Mouse (Mus musculus): ENCODE measurements around the gene Eml4. TPM values are rescaled to one million over a fixed set of nuclear protein-coding genes. Genes with fewer than 3 reads are reported as not detected.

The Eml4 gene
- polyA plus RNA-seq, 1 experiment from 2014 or later = 70.8 TPM

GRCm38 (mm10) chr17:83387161-83387560 is 36.4 kb downstream of the Eml4 start:
- no peaks in the 10 kb centered on the region for H3K9me3 ChIP-seq
- 83% methylated on average over 3 of the region's 3 CpGs for WGBS
- H3K27me3 ChIP-seq = no peaks in the 10 kb centered on the region
- H3K4me2 ChIP-seq = no peak overlapping the region
- ATAC-seq (ENCODE audit: insufficient number of reproducible peaks, insufficient read depth, low FRiP score, low TSS enrichment, low read depth) = no peak
- no peak overlapping the region for H3K9ac ChIP-seq (replicated peaks)
- no peaks in the 10 kb centered on the region for H3K4me1 ChIP-seq (replicated peaks)
- no peaks in the 10 kb centered on the region for H3K36me3 ChIP-seq
- no peak overlapping the region for H3K4me3 ChIP-seq (replicated peaks)
- no peak overlapping the region for H3K27ac ChIP-seq

DNA sequence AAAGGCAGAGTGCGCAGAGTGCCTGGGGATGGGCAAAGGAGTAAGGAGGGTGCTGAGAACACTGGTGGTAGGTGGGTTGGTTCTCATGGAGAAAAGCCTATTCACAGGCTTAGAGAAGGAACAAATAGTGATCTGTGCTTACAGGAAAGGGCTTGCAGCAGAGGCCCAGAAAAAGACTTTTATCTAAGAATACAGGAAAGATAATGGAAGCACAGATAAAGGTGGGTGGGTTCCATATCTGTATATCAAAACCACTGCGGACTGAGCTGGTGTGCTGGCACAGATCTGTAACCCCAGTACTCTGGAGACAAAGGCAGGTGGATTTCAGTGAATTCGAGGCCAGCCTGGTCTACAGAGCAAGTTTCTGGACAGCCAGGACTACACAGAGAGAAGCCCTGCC is 43.3 kb downstream of the Eml4 start:
- Histone ChIP-seq H3K4me3 (replicated peaks) (no peak overlapping the region), H3K27ac (no peak overlapping the region), H3K36me3 (no peaks in the 10 kb centered on the region), H3K9me3 (no peaks in the 10 kb centered on the region), H3K4me2 (no peak overlapping the region), H3K9ac (replicated peaks) (no peak overlapping the region), H3K27me3 (no peaks in the 10 kb centered on the region), H3K4me1 (replicated peaks) (0 out of 2 replicates have a peak, but pooled peaks cover 5% of the 10 kb centered on the region)
- no peak for ATAC-seq (ENCODE audit: insufficient number of reproducible peaks, insufficient read depth, low FRiP score, low TSS enrichment, low read depth)
- 96% methylated on average over 3 of the region's 3 CpGs for WGBS

DNA sequence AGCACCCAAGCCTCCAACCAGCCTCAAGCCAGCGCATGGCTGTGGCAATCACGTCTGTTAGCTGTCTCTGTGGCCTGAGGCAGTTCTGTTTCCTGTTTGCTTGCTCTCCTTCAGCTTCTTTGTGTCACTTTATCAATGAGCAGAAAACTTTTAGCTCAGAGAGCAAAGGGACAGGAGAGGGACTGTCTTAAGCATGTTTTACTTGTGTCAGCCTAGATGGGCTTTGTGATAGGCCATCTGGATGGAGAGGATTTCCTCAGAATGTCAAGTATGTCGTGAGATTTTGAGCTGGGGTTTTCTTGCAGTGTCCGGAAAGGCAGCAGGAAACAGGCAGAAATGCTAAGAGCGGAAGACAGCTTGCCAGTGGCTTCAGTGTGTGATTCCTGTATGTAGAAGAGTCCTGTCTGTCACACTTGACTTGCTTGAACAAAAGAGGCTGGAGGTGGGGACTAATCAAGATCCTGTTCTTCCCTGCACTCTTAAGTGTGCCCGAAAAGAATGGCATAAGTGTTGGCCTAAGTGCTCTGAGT is 46.9 kb downstream of the Eml4 start:
- no peak overlapping the region for H3K4me3 ChIP-seq (replicated peaks)
- 68% methylated on average over 6 of the region's 6 CpGs for WGBS

DNA sequence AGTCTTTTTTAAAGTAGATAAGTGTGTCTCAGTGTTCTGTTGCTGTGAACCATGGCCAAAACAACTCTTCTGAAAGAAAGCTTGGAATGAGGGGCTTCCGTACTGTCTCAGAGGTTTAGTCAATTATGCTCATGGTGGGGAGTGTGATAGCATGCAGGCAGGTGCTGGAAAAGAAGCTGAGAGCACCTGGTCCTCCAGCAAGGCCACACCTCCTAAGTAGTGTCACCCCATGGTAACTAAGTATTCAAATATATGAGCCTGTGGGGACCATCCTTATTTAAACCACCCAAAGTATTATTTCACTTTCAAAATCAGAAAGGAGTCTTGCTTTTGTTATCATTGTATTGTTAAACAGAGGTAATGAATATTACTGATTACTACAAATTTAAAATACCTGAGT is 48.0 kb downstream of the Eml4 start:
- no peaks in the 10 kb centered on the region for H3K9me3 ChIP-seq

More for the DNA sequence above, 46.9 kb downstream of the Eml4 start:
- Histone ChIP-seq H3K36me3 (no peaks in the 10 kb centered on the region), H3K9ac (replicated peaks) (no peak overlapping the region), H3K4me1 (replicated peaks) (peaks cover 16% of the 10 kb centered on the region), H3K9me3 (no peaks in the 10 kb centered on the region), H3K4me2 (no peak overlapping the region), H3K27ac (0 out of 2 replicates have a peak overlapping the region, but pooled peaks have one; percentile 4), H3K27me3 (no peaks in the 10 kb centered on the region)
- no peak for ATAC-seq (ENCODE audit: insufficient number of reproducible peaks, insufficient read depth, low FRiP score, low TSS enrichment, low read depth)

DNA sequence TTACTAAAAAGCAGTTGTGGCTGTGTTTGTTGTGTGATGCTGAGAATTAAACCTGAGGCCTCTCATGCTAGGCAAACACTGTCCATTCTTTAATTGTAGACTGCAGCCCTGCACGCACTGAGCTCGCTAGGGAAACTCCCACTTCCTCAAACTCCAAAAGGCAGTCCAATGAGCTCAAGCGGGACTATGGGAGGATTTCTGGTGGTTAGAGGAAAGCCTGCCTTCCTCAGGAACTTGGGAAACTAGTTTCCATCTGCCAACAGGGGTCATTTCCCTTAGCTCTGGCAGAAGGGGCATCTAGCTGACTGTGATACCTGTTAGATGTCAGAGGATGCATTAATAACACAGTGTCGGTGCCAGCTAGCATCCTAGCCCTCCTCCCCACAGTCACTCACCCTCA is 79.9 kb downstream of the Eml4 start:
- H3K9me3 ChIP-seq = no peaks in the 10 kb centered on the region
- no peak overlapping the region for H3K9ac ChIP-seq (replicated peaks)
- no peaks in the 10 kb centered on the region for H3K27me3 ChIP-seq
- H3K4me1 ChIP-seq (replicated peaks) = no peaks in the 10 kb centered on the region
- H3K36me3 ChIP-seq = peaks cover 41% of the 10 kb centered on the region
- H3K27ac ChIP-seq = no peak overlapping the region
- ATAC-seq (ENCODE audit: insufficient number of reproducible peaks, insufficient read depth, low FRiP score, low TSS enrichment, low read depth) = no peak
- no peak overlapping the region for H3K4me3 ChIP-seq (replicated peaks)
- no peak overlapping the region for H3K4me2 ChIP-seq
- WGBS = 86% methylated on average over 4 of the region's 4 CpGs

More for the DNA sequence above, 48.0 kb downstream of the Eml4 start:
- H3K36me3 ChIP-seq = peaks cover 10% of the 10 kb centered on the region
- no peak overlapping the region for H3K4me3 ChIP-seq (replicated peaks)
- no peak for ATAC-seq (ENCODE audit: insufficient number of reproducible peaks, insufficient read depth, low FRiP score, low TSS enrichment, low read depth)
- WGBS = 90% methylated on average over 1 of the region's 1 CpGs
- no peak overlapping the region for H3K27ac ChIP-seq
- no peak overlapping the region for H3K4me2 ChIP-seq
- no peak overlapping the region for H3K9ac ChIP-seq (replicated peaks)
- H3K27me3 ChIP-seq = no peaks in the 10 kb centered on the region
- H3K4me1 ChIP-seq (replicated peaks) = peaks cover 16% of the 10 kb centered on the region

DNA sequence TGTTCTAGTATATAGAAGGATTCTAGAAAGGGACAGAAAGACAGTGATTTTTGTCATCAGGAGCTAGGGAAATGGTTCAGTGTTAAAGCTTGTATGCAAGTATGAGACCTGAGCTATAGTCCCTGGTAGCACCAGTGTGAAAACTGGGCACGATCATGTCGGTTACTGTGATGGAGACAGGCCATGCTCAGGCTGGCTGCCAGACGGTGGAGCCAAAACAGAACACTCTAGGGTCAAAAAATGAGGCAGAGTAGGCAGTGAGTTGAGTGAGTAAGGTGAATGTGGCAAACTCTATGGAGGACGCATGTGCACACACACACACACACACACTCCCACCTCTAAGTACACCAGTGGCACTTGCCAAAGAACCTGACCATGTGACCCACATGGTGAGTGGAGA is 92.7 kb downstream of the Eml4 start:
- Histone ChIP-seq H3K36me3 (peaks cover 45% of the 10 kb centered on the region), H3K4me1 (replicated peaks) (no peaks in the 10 kb centered on the region), H3K27me3 (no peaks in the 10 kb centered on the region), H3K9ac (replicated peaks) (no peak overlapping the region), H3K9me3 (no peaks in the 10 kb centered on the region), H3K27ac (no peak overlapping the region), H3K4me3 (replicated peaks) (no peak overlapping the region), H3K4me2 (no peak overlapping the region)
- ATAC-seq (ENCODE audit: insufficient number of reproducible peaks, insufficient read depth, low FRiP score, low TSS enrichment, low read depth) = no peak
- WGBS = 90% methylated on average over 4 of the region's 4 CpGs

DNA sequence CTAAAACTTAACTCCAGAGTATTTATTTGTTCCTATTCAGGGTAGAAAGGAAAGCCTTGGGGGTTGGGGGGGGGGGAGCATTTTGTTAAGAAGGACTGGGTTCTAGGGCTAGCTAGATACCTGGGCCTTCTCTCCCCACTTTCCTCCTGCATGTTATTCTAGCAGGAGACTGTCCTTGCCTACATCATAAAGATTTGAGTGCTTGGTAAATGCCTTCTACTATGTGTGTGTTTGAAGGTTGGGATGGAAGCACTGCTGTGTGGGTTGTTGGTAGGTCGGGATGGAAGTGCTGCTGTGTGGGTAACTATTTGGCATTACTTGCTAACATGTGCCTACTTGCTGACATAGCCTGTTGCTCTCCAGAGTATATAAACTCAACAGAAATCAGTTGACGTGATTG is 98.9 kb downstream of the Eml4 start:
- H3K36me3 ChIP-seq = peaks cover 71% of the 10 kb centered on the region
- 91% methylated on average over 2 of the region's 2 CpGs for WGBS
- no peak for ATAC-seq (ENCODE audit: insufficient number of reproducible peaks, insufficient read depth, low FRiP score, low TSS enrichment, low read depth)

GRCm38 (mm10) chr17:83451367-83451766 is 100.6 kb downstream of the Eml4 start:
- no peaks in the 10 kb centered on the region for H3K4me1 ChIP-seq (replicated peaks)
- no peak overlapping the region for H3K27ac ChIP-seq
- no peak overlapping the region for H3K4me3 ChIP-seq (replicated peaks)
- no peak for ATAC-seq (ENCODE audit: insufficient number of reproducible peaks, insufficient read depth, low FRiP score, low TSS enrichment, low read depth)
- H3K4me2 ChIP-seq = no peak overlapping the region
- no peaks in the 10 kb centered on the region for H3K9me3 ChIP-seq
- H3K36me3 ChIP-seq = peaks cover 82% of the 10 kb centered on the region
- no peak overlapping the region for H3K9ac ChIP-seq (replicated peaks)
- WGBS = 91% methylated on average over 8 of the region's 8 CpGs
- no peaks in the 10 kb centered on the region for H3K27me3 ChIP-seq

More for the DNA sequence above, 98.9 kb downstream of the Eml4 start:
- H3K4me3 ChIP-seq (replicated peaks) = no peak overlapping the region
- H3K27ac ChIP-seq = no peak overlapping the region
- H3K27me3 ChIP-seq = no peaks in the 10 kb centered on the region
- no peaks in the 10 kb centered on the region for H3K4me1 ChIP-seq (replicated peaks)
- no peaks in the 10 kb centered on the region for H3K9me3 ChIP-seq
- no peak overlapping the region for H3K4me2 ChIP-seq
- H3K9ac ChIP-seq (replicated peaks) = no peak overlapping the region

- Histone ChIP-seq H3K4me1 (replicated peaks) (no peaks in the 10 kb centered on the region), H3K36me3 (peaks cover 85% of the 10 kb centered on the region), H3K27ac (no peak overlapping the region), H3K4me3 (replicated peaks) (no peak overlapping the region), H3K4me2 (no peak overlapping the region), H3K27me3 (no peaks in the 10 kb centered on the region), H3K9ac (replicated peaks) (no peak overlapping the region), H3K9me3 (no peaks in the 10 kb centered on the region)
- 93% methylated on average over 3 of the region's 3 CpGs for WGBS
- no peak for ATAC-seq (ENCODE audit: insufficient number of reproducible peaks, insufficient read depth, low FRiP score, low TSS enrichment, low read depth)
Measured at GRCm38 (mm10) chr17:83451796-83452195, 101.1 kb downstream of the Eml4 start.

DNA sequence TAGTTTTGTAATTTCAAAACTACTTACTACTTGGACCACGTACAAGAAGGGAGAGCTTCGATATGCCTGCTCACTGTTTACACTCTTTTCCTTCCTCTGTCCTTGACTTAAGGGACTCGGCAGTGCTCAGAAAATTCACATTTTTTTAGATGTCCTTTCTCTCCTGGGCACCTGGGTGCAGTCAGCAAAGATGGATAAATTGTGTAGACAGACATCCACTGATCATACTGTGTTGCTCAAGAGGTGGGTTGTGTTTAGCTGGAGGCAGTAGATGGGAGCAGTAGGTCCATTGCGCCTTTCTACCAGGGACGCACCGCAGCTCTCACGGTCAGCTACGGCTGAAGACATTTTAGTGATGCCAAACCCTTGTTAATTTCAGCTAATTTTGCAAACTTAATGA is 101.7 kb downstream of the Eml4 start:
- Histone ChIP-seq H3K4me2 (no peak overlapping the region), H3K9me3 (no peaks in the 10 kb centered on the region), H3K4me3 (replicated peaks) (no peak overlapping the region), H3K9ac (replicated peaks) (no peak overlapping the region), H3K4me1 (replicated peaks) (no peaks in the 10 kb centered on the region), H3K27ac (no peak overlapping the region), H3K36me3 (peaks cover 88% of the 10 kb centered on the region), H3K27me3 (no peaks in the 10 kb centered on the region)
- WGBS = 99% methylated on average over 8 of the region's 8 CpGs
- no peak for ATAC-seq (ENCODE audit: insufficient number of reproducible peaks, insufficient read depth, low FRiP score, low TSS enrichment, low read depth)

DNA sequence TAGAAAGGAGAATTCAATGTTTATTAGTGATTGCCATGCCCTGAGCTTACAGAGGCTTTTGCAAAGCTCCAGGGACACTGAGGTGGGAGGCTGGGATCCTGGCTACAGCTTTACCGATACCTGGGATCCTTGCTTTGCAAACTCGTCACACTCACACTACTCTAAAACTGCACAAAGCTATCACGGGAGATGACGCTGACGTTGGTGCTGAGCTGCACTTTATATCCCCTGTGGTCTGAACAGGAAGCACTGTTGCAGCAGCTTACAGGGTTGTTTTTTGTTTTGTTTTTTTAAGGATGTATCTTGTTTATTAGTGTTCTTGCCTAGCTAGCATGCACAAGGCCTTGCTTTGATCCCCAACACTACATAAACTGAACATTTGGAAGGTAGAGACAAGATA is 102.9 kb downstream of the Eml4 start:
- H3K27ac ChIP-seq = no peak overlapping the region
- H3K27me3 ChIP-seq = no peaks in the 10 kb centered on the region
- H3K4me2 ChIP-seq = no peak overlapping the region
- ATAC-seq (ENCODE audit: insufficient number of reproducible peaks, insufficient read depth, low FRiP score, low TSS enrichment, low read depth) = no peak
- no peaks in the 10 kb centered on the region for H3K9me3 ChIP-seq
- no peak overlapping the region for H3K9ac ChIP-seq (replicated peaks)
- no peaks in the 10 kb centered on the region for H3K4me1 ChIP-seq (replicated peaks)
- 89% methylated on average over 5 of the region's 5 CpGs for WGBS
- peaks cover 94% of the 10 kb centered on the region for H3K36me3 ChIP-seq
- no peak overlapping the region for H3K4me3 ChIP-seq (replicated peaks)

DNA sequence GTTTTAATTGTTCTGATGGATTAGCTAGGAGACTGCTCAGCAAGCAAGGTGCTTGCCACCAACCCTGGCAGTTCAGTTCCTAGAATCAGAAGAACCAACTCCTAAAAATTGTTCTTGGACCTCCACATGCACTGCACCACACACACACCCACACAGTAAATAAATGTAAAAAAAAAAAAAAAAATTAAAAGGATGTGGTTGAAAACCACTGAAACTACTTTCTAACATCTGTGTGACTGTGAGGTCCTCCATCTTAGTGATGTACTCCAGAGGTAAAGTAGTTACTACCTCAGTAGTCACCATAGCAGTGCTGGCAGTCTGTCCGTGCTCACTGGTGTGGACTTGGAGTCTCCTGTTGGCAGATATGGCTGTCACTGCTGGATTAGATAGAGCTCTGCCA is 106.5 kb downstream of the Eml4 start:
- no peak for ATAC-seq (ENCODE audit: insufficient number of reproducible peaks, insufficient read depth, low FRiP score, low TSS enrichment, low read depth)
- no peaks in the 10 kb centered on the region for H3K4me1 ChIP-seq (replicated peaks)
- H3K9ac ChIP-seq (replicated peaks) = no peak overlapping the region
- peaks cover 93% of the 10 kb centered on the region for H3K36me3 ChIP-seq
- H3K27me3 ChIP-seq = no peaks in the 10 kb centered on the region
- no peaks in the 10 kb centered on the region for H3K9me3 ChIP-seq
- 94% methylated on average over 1 of the region's 1 CpGs for WGBS
- no peak overlapping the region for H3K4me2 ChIP-seq
- no peak overlapping the region for H3K4me3 ChIP-seq (replicated peaks)
- H3K27ac ChIP-seq = no peak overlapping the region
